In genomic region chr11:113749749-113750351, GRCm38 (mm10) we compare ENCODE assay signal across 8 mouse cellular contexts. TPM values are rescaled to one million over a fixed set of nuclear protein-coding genes. Genes with fewer than 3 reads are reported as not detected.
A peak's percentile ranks its signal among the peaks of the same experiment; 100 is the strongest.
DNase-seq lines count a peak whose midpoint lies in the region; ATAC-seq and TF ChIP-seq lines count a peak whose summit lies in the region.

No protein-coding gene starts in this region.

- H3K36me3 ChIP-seq in forebrain, postnatal 0 days (ENCODE audit: insufficient read depth), result peaks cover 8% of the 10 kb centered on the region
- H3K36me3 ChIP-seq in limb, embryonic 15.5 days, result 0 out of 2 replicates have a peak, but pooled peaks cover 18% of the 10 kb centered on the region
- no peaks in the 10 kb centered on the region for H3K36me3 ChIP-seq in neural tube, embryonic 15.5 days

- peaks cover 11% of the 10 kb centered on the region for H3K4me1 ChIP-seq in bone marrow, adult 2 months (ENCODE audit: control insufficient read depth, insufficient read depth, low read length)
- peaks cover 21% of the 10 kb centered on the region for H3K4me1 ChIP-seq in forebrain, postnatal 0 days (ENCODE audit: insufficient read depth)
- H3K4me1 ChIP-seq in limb, embryonic 15.5 days, result peaks cover 46% of the 10 kb centered on the region
- peaks cover 52% of the 10 kb centered on the region for H3K4me1 ChIP-seq in neural tube, embryonic 15.5 days

- H3K27me3 ChIP-seq in forebrain, postnatal 0 days (ENCODE audit: insufficient read depth, low read length), result no peaks in the 10 kb centered on the region
- no peaks in the 10 kb centered on the region for H3K27me3 ChIP-seq in limb, embryonic 15.5 days
- H3K27me3 ChIP-seq in neural tube, embryonic 15.5 days (replicated peaks), result no peaks in the 10 kb centered on the region

- intact Hi-C loops in left cerebral cortex, adult 2 months (cut with DNase I), result loop anchor here (2.0 kb wide), 1 partner anchor 57 kb away; no protein-coding TSS in a partner anchor
- intact Hi-C loops in left cerebral cortex, postnatal 36 days (cut with DNase I), result loop anchor here (2.0 to 5.0 kb wide), 4 partner anchors 35 to 57 kb away; partner anchors contain the start of gene Cpsf4l

- H3K27ac ChIP-seq in left cerebral cortex, adult 2 months, result peak overlapping the region; percentile 94
- peak overlapping the region; percentile 97 for H3K27ac ChIP-seq in bone marrow, adult 2 months (ENCODE audit: control insufficient read depth, insufficient read depth, low read depth, low read length, poor library complexity)
- peak overlapping the region; percentile 94 for H3K27ac ChIP-seq in forebrain, postnatal 0 days (ENCODE audit: low read depth, low read length)
- peak overlapping the region; percentile 97 for H3K27ac ChIP-seq in limb, embryonic 15.5 days
- peak overlapping the region; percentile 97 for H3K27ac ChIP-seq in neural tube, embryonic 15.5 days (replicated peaks)

- no peak for ATAC-seq in forebrain, postnatal 0 days
- no peak for ATAC-seq in limb, embryonic 15.5 days (ENCODE audit: insufficient number of reproducible peaks, low FRiP score, low TSS enrichment, low read depth)
- ATAC-seq in neural tube, embryonic 15.5 days (ENCODE audit: low FRiP score), result no peak

- H3K4me2 ChIP-seq in forebrain, postnatal 0 days (ENCODE audit: low read depth), result peak overlapping the region; percentile 85
- peak overlapping the region; percentile 70 for H3K4me2 ChIP-seq in limb, embryonic 15.5 days
- peak overlapping the region; percentile 82 for H3K4me2 ChIP-seq in neural tube, embryonic 15.5 days

- H3K9ac ChIP-seq in forebrain, postnatal 0 days, result peak overlapping the region; percentile 93
- H3K9ac ChIP-seq in limb, embryonic 15.5 days, result peak overlapping the region; percentile 71
- H3K9ac ChIP-seq in neural tube, embryonic 15.5 days (replicated peaks), result peak overlapping the region; percentile 97

- no peaks in the 10 kb centered on the region for H3K9me3 ChIP-seq in forebrain, postnatal 0 days (ENCODE audit: low read length)
- no peaks in the 10 kb centered on the region for H3K9me3 ChIP-seq in limb, embryonic 15.5 days
- H3K9me3 ChIP-seq in neural tube, embryonic 15.5 days (replicated peaks), result no peaks in the 10 kb centered on the region

- TF ChIP-seq POLR2A in bone marrow, adult 2 months (IDR thresholded peaks at IDR 0.05; ENCODE audit: borderline replicate concordance, control insufficient read depth, low read depth, low read length), result peak; percentile 70

- TF ChIP-seq CTCF in left cerebral cortex, adult 2 months (IDR thresholded peaks at IDR 0.05), result no peak
- no peak for TF ChIP-seq CTCF in bone marrow, adult 2 months (IDR thresholded peaks at IDR 0.05; ENCODE audit: control insufficient read depth, insufficient read depth, low read length)
- TF ChIP-seq CTCF in forebrain, postnatal 0 days (IDR thresholded peaks at IDR 0.05; ENCODE audit: low read depth), result no peak

- WGBS in bone marrow, adult 2 months, result 29% methylated on average over 9 of the region's 9 CpGs
- WGBS in forebrain, postnatal 0 days, result 3% methylated on average over 9 of the region's 9 CpGs
- 3% methylated on average over 9 of the region's 9 CpGs for WGBS in limb, embryonic 15.5 days
- WGBS in neural tube, embryonic 15.5 days, result 3% methylated on average over 9 of the region's 9 CpGs

- peak overlapping the region; percentile 83 for H3K4me3 ChIP-seq in left cerebral cortex, adult 2 months
- H3K4me3 ChIP-seq in bone marrow, adult 2 months (replicated peaks; ENCODE audit: control insufficient read depth, low read depth, low read length), result peak overlapping the region; percentile 97
- H3K4me3 ChIP-seq in forebrain, postnatal 0 days (ENCODE audit: low read depth, low read length), result peak overlapping the region; percentile 96
- peak overlapping the region; percentile 79 for H3K4me3 ChIP-seq in limb, embryonic 15.5 days
- H3K4me3 ChIP-seq in neural tube, embryonic 15.5 days (replicated peaks), result peak overlapping the region; percentile 72

- DNase-seq in left cerebral cortex, adult 2 months (ENCODE audit: extremely low spot score in 1 of 2, low spot score in 2 of 2), result no peak
- no peak for DNase-seq in left cerebral cortex, postnatal 36 days (ENCODE audit: low spot score in 2 of 2)
- peak; percentile 45 for DNase-seq in forebrain, postnatal 0 days
- no peak for DNase-seq in urinary bladder, adult 18-20 months (ENCODE audit: low spot score in 2 of 2)
- DNase-seq in urinary bladder, postnatal 10 days (ENCODE audit: low spot score), result no peak

RNA-seq across cellular contexts. Expression of gene Cdc42ep4, which starts 1.8 kb away (rescaled TPM):
- 10 to 100 TPM; 25.6 to 28.8 TPM for total RNA-seq in left cerebral cortex, adult 2 months (2021)
- 10 to 100 TPM; 21.9 to 29.8 TPM for total RNA-seq in left cerebral cortex, postnatal 36 days (2021)
- polyA plus RNA-seq in bone marrow, adult 2 months (2011; ENCODE audit: insufficient read depth, insufficient read length, low replicate concordance, missing spikeins), result 8.6 and 9.5 TPM in 2 replicates
- 86.6 and 102 TPM in 2 replicates for total RNA-seq in forebrain, postnatal 0 days (2014; rRNA removed)
- 75.4 and 81.0 TPM in 2 replicates for polyA plus RNA-seq in forebrain, postnatal 0 days (2015; fragmentation: Nextera tagmentation; extraction: Ambion mirVana)
- polyA plus RNA-seq in limb, embryonic 15.5 days (2015; fragmentation: Nextera tagmentation; extraction: Ambion mirVana), result 70.1 and 72.4 TPM in 2 replicates
- 58.1 and 58.6 TPM in 2 replicates for polyA plus RNA-seq in neural tube, embryonic 15.5 days (2015; fragmentation: Nextera tagmentation; extraction: Ambion mirVana)

RNA-seq across cellular contexts. Expression of gene Cpsf4l, which starts 40.0 kb away (rescaled TPM):
- total RNA-seq in left cerebral cortex, adult 2 months (2021), result not detected
- total RNA-seq in left cerebral cortex, postnatal 36 days (2021), result not detected
- not detected in 2 replicates for polyA plus RNA-seq in bone marrow, adult 2 months (2011; ENCODE audit: insufficient read depth, insufficient read length, low replicate concordance, missing spikeins)
- total RNA-seq in forebrain, postnatal 0 days (2014; rRNA removed), result not detected in 2 replicates
- 0.10 and 0.30 TPM in 2 replicates for polyA plus RNA-seq in forebrain, postnatal 0 days (2015; fragmentation: Nextera tagmentation; extraction: Ambion mirVana)
- polyA plus RNA-seq in limb, embryonic 15.5 days (2015; fragmentation: Nextera tagmentation; extraction: Ambion mirVana), result 0.92 and 1.3 TPM in 2 replicates
- polyA plus RNA-seq in neural tube, embryonic 15.5 days (2015; fragmentation: Nextera tagmentation; extraction: Ambion mirVana), result 0.27 and 10.0 TPM in 2 replicates
